Mouse (Mus musculus) limb, embryonic 11.5 days (tissue): ENCODE measurements at regions not wholly inside any gene's neighbourhood (a gene's known extent, or its start where the extent isn't known, plus 50 kb on each side); places are given as distances from the start of the nearest gene placed in this dataset.

Experiments used
- ATAC-seq: fragments of 200-750 bp; cut with Nextera tagmentation; 2 replicates; pipeline ENCODE4 v1.8.0; 2017; ENCODE audit warnings: low read depth; ENCODE audit not compliant: insufficient number of reproducible peaks, low FRiP score, low TSS enrichment
- DNase-seq: peaks from one replicate; pipeline ENCODE4 v3.0.0-alpha.2; 2015; ENCODE audit warnings: low spot score
- H3K27ac ChIP-seq: fragments of 300-500 bp; sonication (generic); replicated peaks from 2 replicates; pipeline ENCODE4 v1.5.1; 2014; ENCODE audit warnings: low read depth, mild to moderate bottlenecking, low read length
- H3K27me3 ChIP-seq: fragments of 300-500 bp; sonication (generic); 2 replicates; pipeline ENCODE4 v1.6.1; 2014; ENCODE audit warnings: mild to moderate bottlenecking, low read length, mixed read lengths; ENCODE audit not compliant: control insufficient read depth, insufficient read depth
- H3K36me3 ChIP-seq: fragments of 300-500 bp; sonication (generic); 2 replicates; pipeline ENCODE4 v1.6.1; 2014; ENCODE audit warnings: mild to moderate bottlenecking, low read length, moderate library complexity, mixed read lengths; ENCODE audit not compliant: control insufficient read depth, insufficient read depth
- H3K4me1 ChIP-seq: fragments of 300-500 bp; sonication (generic); 2 replicates; pipeline ENCODE4 v1.6.1; 2014; ENCODE audit warnings: low read length, mixed read lengths; ENCODE audit not compliant: control insufficient read depth, insufficient read depth
- H3K4me2 ChIP-seq: fragments of 300-500 bp; sonication (generic); 2 replicates; pipeline ENCODE4 v1.6.1; 2014; ENCODE audit warnings: low read depth, mild to moderate bottlenecking, moderate library complexity; ENCODE audit not compliant: severe bottlenecking
- H3K4me3 ChIP-seq: fragments of 300-500 bp; sonication (generic); 2 replicates; pipeline ENCODE4 v1.5.1; 2014; ENCODE audit warnings: low read depth, low read length
- H3K9ac ChIP-seq: fragments of 300-500 bp; sonication (generic); 2 replicates; pipeline ENCODE4 v1.6.1; 2014; ENCODE audit warnings: mild to moderate bottlenecking, low read length
- H3K9me3 ChIP-seq: fragments of 300-500 bp; sonication (generic); 2 replicates; pipeline ENCODE4 v1.6.1; 2016; ENCODE audit warnings: low read length; ENCODE audit not compliant: control insufficient read depth
- WGBS: fragments of 180-500 bp; shearing (Covaris S2); extraction: QIAGEN DNeasy Blood & Tissue Kit; methylation state at CpG from one replicate; pipeline ENCODE4 v1.1.7; 2014; 5-methylcytosine and 5-hydroxymethylcytosine counted together

DNA sequence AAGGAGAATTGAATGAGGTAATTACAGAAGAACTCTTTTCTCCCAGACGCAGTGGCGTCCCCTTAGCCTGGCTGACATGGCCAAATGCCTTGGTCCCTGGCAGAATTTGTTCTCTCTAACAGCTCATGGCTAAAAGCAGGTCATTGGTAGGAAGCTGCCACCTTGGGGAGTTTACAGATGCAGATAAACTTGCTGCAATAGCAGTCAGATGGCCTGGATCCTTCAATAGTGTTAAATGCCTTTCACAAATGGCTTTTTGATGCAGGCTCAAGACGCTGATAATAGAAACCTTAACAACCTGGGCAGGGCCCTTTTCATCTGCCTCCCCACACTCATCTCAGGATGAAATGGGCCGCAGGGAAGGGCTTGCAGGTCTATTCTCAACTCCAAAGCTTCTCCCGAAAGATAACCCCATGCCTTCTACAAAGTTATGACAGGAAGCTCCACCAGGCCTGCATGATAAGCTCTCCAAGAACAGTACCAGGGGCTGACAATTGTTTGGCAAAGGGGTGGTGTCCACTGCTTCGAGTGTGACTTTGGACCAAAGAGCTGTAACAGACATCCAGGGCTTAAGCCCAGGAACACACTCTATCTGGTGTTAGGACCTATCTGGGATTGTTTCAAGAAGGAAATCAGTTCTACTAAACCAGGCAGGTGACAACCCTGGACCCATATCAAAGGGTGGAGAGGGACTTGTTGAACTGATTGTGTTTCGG is 867.2 kb upstream of the A1bg start:
- DNase-seq (no peak), ATAC-seq (no peak)
- H3K9me3 ChIP-seq = no peaks in the 10 kb centered on the region
- H3K27me3 ChIP-seq = no peaks in the 10 kb centered on the region
- no peak overlapping the region for H3K4me2 ChIP-seq
- H3K4me1 ChIP-seq = no peaks in the 10 kb centered on the region
- H3K27ac ChIP-seq = no peak overlapping the region
- no peak overlapping the region for H3K9ac ChIP-seq
- no peak overlapping the region for H3K4me3 ChIP-seq
- WGBS = 40% methylated on average over 7 of the region's 7 CpGs
- H3K36me3 ChIP-seq = no peaks in the 10 kb centered on the region

DNA sequence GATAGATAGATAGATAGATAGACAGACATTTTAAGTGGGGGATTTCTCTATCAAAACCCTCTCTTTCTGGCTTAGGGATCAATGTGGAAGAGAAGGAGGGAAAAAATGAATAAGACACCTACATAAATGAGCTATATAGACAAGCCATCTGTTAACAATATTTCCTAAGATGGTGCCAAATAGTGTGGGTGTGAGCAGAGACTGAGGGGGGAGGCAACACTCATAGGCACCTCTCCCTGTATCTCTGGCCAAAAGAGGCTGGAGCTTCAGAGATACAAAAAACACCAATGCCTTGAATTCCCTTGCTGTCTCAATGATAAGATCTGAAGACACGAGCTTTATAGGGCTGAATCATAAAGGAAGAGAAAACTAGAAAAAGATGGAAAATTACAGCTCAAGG is 864.2 kb upstream of the A1bg start:
- no peak for DNase-seq
- no peak overlapping the region for H3K4me3 ChIP-seq
- no peak overlapping the region for H3K4me2 ChIP-seq
- H3K27me3 ChIP-seq = no peaks in the 10 kb centered on the region
- H3K4me1 ChIP-seq = no peaks in the 10 kb centered on the region
- no peaks in the 10 kb centered on the region for H3K9me3 ChIP-seq
- no peak for ATAC-seq
- H3K9ac ChIP-seq = no peak overlapping the region
- no peak overlapping the region for H3K27ac ChIP-seq
- WGBS = 83% methylated on average over 1 of the region's 1 CpGs
- no peaks in the 10 kb centered on the region for H3K36me3 ChIP-seq

DNA sequence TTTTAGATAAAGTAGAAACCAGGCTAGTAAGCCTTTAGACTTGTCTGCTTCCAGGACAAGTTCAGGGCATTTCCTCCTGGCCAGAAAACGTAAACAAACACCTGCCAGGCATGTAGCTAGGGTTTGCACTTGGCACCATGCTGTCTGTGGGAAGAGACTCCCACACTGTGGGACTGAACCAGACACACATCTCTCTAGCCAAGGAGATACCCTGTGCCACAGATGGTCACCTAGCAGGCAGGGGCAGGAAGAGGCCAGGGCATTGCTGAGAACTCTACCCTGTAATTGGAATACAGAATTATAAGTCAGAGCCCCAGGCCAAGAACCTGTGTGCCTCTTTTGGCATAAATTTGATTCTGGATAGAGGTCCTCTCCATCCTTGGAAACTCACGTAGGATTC is 858.7 kb upstream of the A1bg start:
- H3K9ac ChIP-seq = no peak overlapping the region
- DNase-seq = no peak
- H3K36me3 ChIP-seq = no peaks in the 10 kb centered on the region
- no peak for ATAC-seq
- no peak overlapping the region for H3K4me3 ChIP-seq
- no peak overlapping the region for H3K4me2 ChIP-seq
- H3K9me3 ChIP-seq = no peaks in the 10 kb centered on the region
- 85% methylated on average over 2 of the region's 2 CpGs for WGBS
- no peaks in the 10 kb centered on the region for H3K27me3 ChIP-seq
- no peak overlapping the region for H3K27ac ChIP-seq
- no peaks in the 10 kb centered on the region for H3K4me1 ChIP-seq

DNA sequence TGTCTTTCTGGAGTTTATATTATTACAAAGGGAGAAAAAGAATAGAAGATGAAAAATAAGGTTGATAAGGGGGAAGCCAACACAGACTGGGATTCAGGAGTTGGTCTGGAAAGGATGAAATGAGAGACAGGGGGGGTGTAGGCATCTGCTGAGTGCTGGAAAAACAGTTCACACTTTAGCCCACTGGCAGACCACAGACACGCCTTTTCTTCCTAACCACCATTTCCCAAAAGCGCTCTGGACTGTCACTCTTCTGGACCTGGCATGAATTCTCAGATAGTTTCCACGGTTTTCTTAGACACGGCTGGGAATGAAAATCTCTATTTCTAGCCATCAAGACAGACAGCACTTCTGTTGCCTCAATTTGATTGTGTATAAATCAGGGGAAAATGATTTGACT is 850.2 kb upstream of the A1bg start:
- H3K27ac ChIP-seq = no peak overlapping the region
- H3K4me2 ChIP-seq = no peak overlapping the region
- H3K36me3 ChIP-seq = no peaks in the 10 kb centered on the region
- no peak overlapping the region for H3K4me3 ChIP-seq
- H3K9ac ChIP-seq = no peak overlapping the region
- H3K4me1 ChIP-seq = 0 out of 2 replicates have a peak, but pooled peaks cover 3% of the 10 kb centered on the region
- ATAC-seq = no peak
- DNase-seq = peak; percentile 7
- 91% methylated on average over 4 of the region's 4 CpGs for WGBS
- H3K27me3 ChIP-seq = no peaks in the 10 kb centered on the region
- H3K9me3 ChIP-seq = no peaks in the 10 kb centered on the region

DNA sequence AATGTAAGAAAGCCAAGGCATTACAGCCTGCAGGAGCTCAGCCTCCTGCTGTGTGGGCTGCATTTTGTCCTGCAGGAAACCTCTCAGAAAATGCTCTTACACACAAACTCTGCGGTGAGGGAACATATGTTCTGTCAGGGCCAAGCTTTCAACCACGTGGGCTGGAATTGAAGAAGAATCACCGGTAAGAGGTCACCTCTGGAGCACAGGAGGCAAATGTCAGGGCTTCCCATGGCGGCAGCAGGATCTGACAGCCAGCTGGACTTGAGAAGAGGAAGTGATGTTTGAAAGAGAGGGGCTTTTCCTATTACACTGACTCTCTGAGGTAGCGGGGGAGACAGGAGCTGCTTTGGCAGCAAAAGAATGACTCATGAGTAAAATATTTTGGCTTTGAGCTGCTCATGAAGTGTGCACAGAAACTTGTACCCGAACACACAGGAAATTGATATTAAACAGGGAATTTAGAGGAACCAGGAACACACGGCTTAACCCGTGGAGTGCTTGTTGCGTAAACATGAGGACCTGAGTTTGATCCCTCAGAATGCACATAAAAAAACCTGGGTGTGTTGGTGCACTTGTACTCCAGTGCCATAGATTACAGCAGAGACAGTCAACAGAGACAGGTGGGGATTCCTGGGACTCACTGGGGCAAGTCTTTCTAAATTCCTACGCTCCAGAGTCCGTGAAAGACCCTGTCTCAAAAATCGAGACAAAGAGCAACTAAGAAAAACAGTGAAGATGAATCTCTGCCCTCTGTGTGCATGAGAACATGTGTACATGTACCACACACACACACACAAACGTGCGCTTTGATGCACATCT is 848.1 kb upstream of the A1bg start:
- no peaks in the 10 kb centered on the region for H3K9me3 ChIP-seq
- ATAC-seq (peak; percentile 39; the same call in 1 of the 2 replicates), DNase-seq (peak; percentile 28)
- H3K4me1 ChIP-seq = 0 out of 2 replicates have a peak, but pooled peaks cover 3% of the 10 kb centered on the region
- H3K27ac ChIP-seq = no peak overlapping the region
- no peak overlapping the region for H3K4me3 ChIP-seq
- no peak overlapping the region for H3K4me2 ChIP-seq
- H3K36me3 ChIP-seq = no peaks in the 10 kb centered on the region
- no peaks in the 10 kb centered on the region for H3K27me3 ChIP-seq
- WGBS = 56% methylated on average over 14 of the region's 14 CpGs
- H3K9ac ChIP-seq = no peak overlapping the region

DNA sequence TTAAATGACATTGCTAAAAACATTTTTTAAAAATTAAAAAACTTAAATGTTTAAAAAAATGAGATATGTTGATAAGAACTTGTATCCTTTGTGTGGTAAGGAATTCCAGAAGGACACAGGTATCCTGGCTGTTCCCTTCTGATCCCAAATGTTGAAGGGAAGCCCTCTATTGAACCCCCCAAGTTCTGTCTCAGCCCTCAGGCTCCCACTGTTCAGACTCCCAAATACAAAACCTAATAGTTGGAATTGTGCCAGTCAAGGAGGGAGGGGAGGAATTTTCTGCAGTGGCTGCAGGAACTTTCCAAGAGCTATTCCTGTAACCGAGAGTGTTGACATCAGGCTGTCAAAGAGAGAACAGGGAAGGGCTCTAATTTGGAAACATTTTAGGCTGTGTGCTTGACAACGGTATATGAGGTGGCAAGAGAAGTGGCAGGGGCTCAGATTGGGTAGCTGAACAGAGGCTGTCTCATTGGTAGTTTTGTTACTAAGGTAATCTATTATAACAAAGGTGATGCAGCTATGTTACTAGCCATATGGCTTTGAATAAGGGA is 843.8 kb upstream of the A1bg start:
- no peaks in the 10 kb centered on the region for H3K36me3 ChIP-seq
- no peaks in the 10 kb centered on the region for H3K27me3 ChIP-seq
- ATAC-seq (no peak), DNase-seq (no peak)
- H3K4me3 ChIP-seq = no peak overlapping the region
- H3K27ac ChIP-seq = no peak overlapping the region
- WGBS = 52% methylated on average over 2 of the region's 2 CpGs
- no peak overlapping the region for H3K4me2 ChIP-seq
- H3K9ac ChIP-seq = no peak overlapping the region
- no peaks in the 10 kb centered on the region for H3K9me3 ChIP-seq
- H3K4me1 ChIP-seq = 0 out of 2 replicates have a peak, but pooled peaks cover 3% of the 10 kb centered on the region

DNA sequence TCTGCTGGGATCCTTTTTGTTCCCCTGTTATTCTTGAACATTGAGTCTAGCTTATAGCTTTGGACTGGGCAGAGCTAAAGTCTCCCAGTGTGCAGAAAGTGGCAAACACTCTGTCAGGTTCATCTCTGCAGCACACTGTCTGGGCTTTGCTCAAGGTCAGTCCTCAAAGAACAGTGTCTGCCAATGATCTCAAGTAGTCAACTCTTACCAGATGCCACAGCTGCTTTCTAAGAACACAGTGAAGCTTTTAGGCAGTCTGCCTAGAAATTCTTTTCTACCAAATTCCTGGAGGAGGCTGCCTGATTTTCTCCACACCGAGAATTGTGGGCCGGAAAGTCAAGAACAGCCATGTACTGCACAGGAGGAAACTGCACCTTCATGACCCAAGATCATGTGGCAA is 831.0 kb upstream of the A1bg start:
- no peak for ATAC-seq
- Histone ChIP-seq H3K9ac (no peak overlapping the region), H3K4me2 (no peak overlapping the region), H3K9me3 (no peaks in the 10 kb centered on the region), H3K4me3 (no peak overlapping the region), H3K27me3 (no peaks in the 10 kb centered on the region), H3K4me1 (no peaks in the 10 kb centered on the region), H3K27ac (no peak overlapping the region), H3K36me3 (no peaks in the 10 kb centered on the region)
- no peak for DNase-seq
- WGBS = 88% methylated on average over 2 of the region's 2 CpGs

DNA sequence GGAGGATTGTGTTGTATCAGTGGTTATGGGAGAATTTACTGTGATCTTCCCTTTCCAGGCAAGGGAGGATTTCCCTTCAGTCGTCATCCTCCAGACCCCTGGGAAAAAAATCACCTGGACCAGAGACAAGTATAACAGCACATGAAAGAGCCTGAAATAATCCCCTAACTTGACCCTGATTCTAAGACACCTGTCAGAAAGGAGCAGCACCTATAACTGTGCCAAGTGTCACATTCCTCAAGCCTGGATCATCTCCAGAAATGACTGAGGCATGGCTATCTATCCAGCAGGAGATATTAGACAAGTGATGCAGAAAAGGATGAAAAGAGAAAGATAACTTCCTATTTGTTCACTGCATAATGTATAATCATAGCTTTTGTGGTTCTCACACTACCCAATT is 800.9 kb upstream of the A1bg start:
- no peak overlapping the region for H3K27ac ChIP-seq
- H3K9me3 ChIP-seq = no peaks in the 10 kb centered on the region
- DNase-seq (no peak), ATAC-seq (no peak)
- no peaks in the 10 kb centered on the region for H3K27me3 ChIP-seq
- no peak overlapping the region for H3K4me2 ChIP-seq
- H3K9ac ChIP-seq = no peak overlapping the region
- 75% methylated on average over 1 of the region's 1 CpGs for WGBS
- no peaks in the 10 kb centered on the region for H3K4me1 ChIP-seq
- H3K36me3 ChIP-seq = no peaks in the 10 kb centered on the region
- H3K4me3 ChIP-seq = no peak overlapping the region
